ENCODE assay signal across 25 mouse cellular contexts in the genomic region with DNA sequence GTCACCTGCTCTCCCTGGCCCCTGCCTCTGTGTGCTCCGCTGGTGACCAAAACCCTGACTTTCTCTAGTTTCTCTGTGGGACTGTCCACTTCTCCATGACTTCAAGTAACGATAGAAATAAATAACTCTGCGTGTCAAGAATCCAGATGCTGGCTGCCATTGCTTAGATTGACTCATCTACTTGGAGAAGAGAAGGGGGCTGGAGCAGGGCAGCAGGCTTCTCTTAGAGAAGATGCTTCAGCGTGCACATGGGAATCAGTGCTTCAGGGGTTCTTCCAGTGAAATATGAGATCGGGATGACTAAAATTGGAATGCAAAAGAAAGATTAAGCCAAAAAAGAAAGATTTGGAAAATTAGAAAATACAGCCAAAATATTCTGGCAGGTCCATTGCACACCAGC. TPM values are rescaled to one million over a fixed set of nuclear protein-coding genes. Genes with fewer than 3 reads are reported as not detected.
DNase-seq lines count a peak whose midpoint lies in the region; ATAC-seq and TF ChIP-seq lines count a peak whose summit lies in the region.
"Had no signal": no experiment of that assay in that cellular context is flagged by ENCODE, and none has a peak within 500 bp of the region (broad histone marks: within the 10 kb centered on the region; RNA-seq: fewer than 3 reads in every experiment).

No protein-coding gene starts in this region.

- H3K9me3 ChIP-seq in embryonic facial prominence, embryonic 14.5 days (ENCODE audit: control insufficient read depth, low read length): no peaks in the 10 kb centered on the region
- no peaks in the 10 kb centered on the region for H3K9me3 ChIP-seq in embryonic facial prominence, embryonic 10.5 days
- H3K9me3 ChIP-seq in lung, postnatal 0 days (ENCODE audit: low read length): no peaks in the 10 kb centered on the region
- no peaks in the 10 kb centered on the region for H3K9me3 ChIP-seq in hindbrain, embryonic 10.5 days
- H3K9me3 ChIP-seq: forebrain, embryonic 10.5 days; heart, embryonic 13.5 days; hindbrain, embryonic 15.5 days; limb, embryonic 12.5 days; liver, embryonic 13.5 days; lung, embryonic 15.5 days; neural tube, embryonic 15.5 days had no signal

- no peak overlapping the region for H3K9ac ChIP-seq in embryonic facial prominence, embryonic 14.5 days (ENCODE audit: low read depth, low read length)
- no peak overlapping the region for H3K9ac ChIP-seq in lung, postnatal 0 days (replicated peaks; ENCODE audit: low read depth)
- H3K9ac ChIP-seq: forebrain, postnatal 0 days; heart, embryonic 13.5 days; hindbrain, embryonic 15.5 days; limb, embryonic 12.5 days; liver, embryonic 13.5 days; lung, embryonic 15.5 days; neural tube, embryonic 15.5 days had no signal

- peak; percentile 83 for DNase-seq in embryonic facial prominence, embryonic 14.5 days (ENCODE audit: low spot score)
- no peak for DNase-seq in embryonic facial prominence, embryonic 10.5 days (ENCODE audit: low spot score)
- peak; percentile 24 for DNase-seq in lung, postnatal 0 days (ENCODE audit: low spot score)
- no peak for DNase-seq in lung, postnatal 25 days (ENCODE audit: low spot score)
- DNase-seq in Muller cell, postnatal 12 days (ENCODE audit: inconsistent ontology term): peak; percentile 4
- peak; percentile 30 for DNase-seq in gastrocnemius, postnatal 14 days
- DNase-seq in hindbrain, embryonic 10.5 days (ENCODE audit: low spot score): no peak
- DNase-seq: adrenal gland, adult 2 months; cerebellum, adult 18-20 months; cerebellum, postnatal 14 days; forebrain, postnatal 0 days; heart, postnatal 36 days; kidney, postnatal 25 days; liver, embryonic 13.5 days had no signal

- 42% methylated on average over 5 of the region's 5 CpGs for WGBS in embryonic facial prominence, embryonic 14.5 days
- 52% methylated on average over 5 of the region's 5 CpGs for WGBS in embryonic facial prominence, embryonic 10.5 days
- WGBS in lung, postnatal 0 days: 58% methylated on average over 5 of the region's 5 CpGs
- 57% methylated on average over 5 of the region's 5 CpGs for WGBS in hindbrain, embryonic 10.5 days

- no peaks in the 10 kb centered on the region; the same call in 1 of the 2 replicates for H3K27me3 ChIP-seq in embryonic facial prominence, embryonic 14.5 days (replicated peaks; ENCODE audit: control insufficient read depth, insufficient read depth, low read length)
- H3K27me3 ChIP-seq in embryonic facial prominence, embryonic 10.5 days (replicated peaks; ENCODE audit: low read depth, poor library complexity, severe bottlenecking): no peaks in the 10 kb centered on the region
- H3K27me3 ChIP-seq in lung, postnatal 0 days (replicated peaks; ENCODE audit: insufficient read depth, low read length): no peaks in the 10 kb centered on the region
- no peaks in the 10 kb centered on the region for H3K27me3 ChIP-seq in hindbrain, embryonic 10.5 days (ENCODE audit: insufficient read depth, poor library complexity, severe bottlenecking)
- H3K27me3 ChIP-seq: hindbrain, embryonic 15.5 days; limb, embryonic 12.5 days; liver, embryonic 13.5 days; lung, embryonic 15.5 days; neural tube, embryonic 15.5 days; Patski had no signal

- intact Hi-C loops in gastrocnemius, postnatal 14 days (cut with DNase I; ENCODE audit: low total_unique reads): no loop called here

- no peak for ATAC-seq in embryonic facial prominence, embryonic 14.5 days (ENCODE audit: low read depth)
- ATAC-seq in lung, postnatal 0 days: no peak
- no peak for ATAC-seq in activated CD4-positive, CD25-positive, alpha-beta regulatory T cell, adult 4 months
- ATAC-seq: CD4-positive, CD25-positive, alpha-beta regulatory T cell, adult 4 months; forebrain, postnatal 0 days; Patski had no signal

- H3K36me3 ChIP-seq in embryonic facial prominence, embryonic 14.5 days (ENCODE audit: control insufficient read depth, insufficient read depth, low read length): no peaks in the 10 kb centered on the region
- no peaks in the 10 kb centered on the region for H3K36me3 ChIP-seq in embryonic facial prominence, embryonic 10.5 days (replicated peaks)
- no peaks in the 10 kb centered on the region for H3K36me3 ChIP-seq in lung, postnatal 0 days (ENCODE audit: insufficient read depth, low read length)
- H3K36me3 ChIP-seq in hindbrain, embryonic 10.5 days: no peaks in the 10 kb centered on the region
- H3K36me3 ChIP-seq: forebrain, embryonic 10.5 days; heart, embryonic 13.5 days; hindbrain, embryonic 15.5 days; limb, embryonic 12.5 days; liver, embryonic 13.5 days; lung, embryonic 15.5 days; neural tube, embryonic 15.5 days had no signal

- TF ChIP-seq EP300 in lung, postnatal 0 days (IDR thresholded peaks at IDR 0.05): no peak

- H3K4me2 ChIP-seq in embryonic facial prominence, embryonic 14.5 days (ENCODE audit: low read depth, low read length): no peak overlapping the region
- H3K4me2 ChIP-seq in lung, postnatal 0 days (replicated peaks; ENCODE audit: low read depth, low read length): no peak overlapping the region
- H3K4me2 ChIP-seq: heart, embryonic 13.5 days; hindbrain, embryonic 15.5 days; limb, embryonic 12.5 days; liver, embryonic 13.5 days; lung, embryonic 15.5 days; midbrain, embryonic 11.5 days; neural tube, embryonic 15.5 days had no signal

- H3K27ac ChIP-seq in embryonic facial prominence, embryonic 14.5 days (replicated peaks; ENCODE audit: low read depth, low read length): no peak overlapping the region
- no peak overlapping the region for H3K27ac ChIP-seq in embryonic facial prominence, embryonic 10.5 days (replicated peaks)
- no peak overlapping the region for H3K27ac ChIP-seq in lung, postnatal 0 days (ENCODE audit: low read length)
- no peak overlapping the region for H3K27ac ChIP-seq in hindbrain, embryonic 10.5 days
- H3K27ac ChIP-seq: forebrain, embryonic 10.5 days; heart, embryonic 13.5 days; hindbrain, embryonic 15.5 days; layer of hippocampus, adult 2 months; limb, embryonic 12.5 days; liver, embryonic 13.5 days; lung, embryonic 15.5 days; neural tube, embryonic 15.5 days had no signal

- TF ChIP-seq CTCF in lung, postnatal 0 days (IDR thresholded peaks at IDR 0.05): no peak

- no peak overlapping the region for H3K4me3 ChIP-seq in embryonic facial prominence, embryonic 14.5 days (ENCODE audit: low read depth, low read length)
- no peak overlapping the region for H3K4me3 ChIP-seq in embryonic facial prominence, embryonic 10.5 days
- no peak overlapping the region for H3K4me3 ChIP-seq in lung, postnatal 0 days (ENCODE audit: low read depth, low read length)
- no peak overlapping the region for H3K4me3 ChIP-seq in hindbrain, embryonic 10.5 days
- H3K4me3 ChIP-seq: forebrain, embryonic 10.5 days; heart, embryonic 13.5 days; hindbrain, embryonic 15.5 days; layer of hippocampus, adult 2 months; limb, embryonic 12.5 days; liver, embryonic 13.5 days; lung, embryonic 15.5 days; neural tube, embryonic 15.5 days had no signal

- H3K4me1 ChIP-seq in embryonic facial prominence, embryonic 14.5 days (ENCODE audit: control insufficient read depth, insufficient read depth, low read length): peaks cover 8% of the 10 kb centered on the region
- H3K4me1 ChIP-seq in embryonic facial prominence, embryonic 10.5 days: peaks cover 6% of the 10 kb centered on the region
- H3K4me1 ChIP-seq in lung, postnatal 0 days (ENCODE audit: insufficient read depth, low read depth, low read length): no peaks in the 10 kb centered on the region
- H3K4me1 ChIP-seq in hindbrain, embryonic 10.5 days (replicated peaks): peaks cover 9% of the 10 kb centered on the region
- H3K4me1 ChIP-seq: hindbrain, embryonic 15.5 days; limb, embryonic 12.5 days; lung, embryonic 15.5 days; neural tube, embryonic 15.5 days had no signal

RNA-seq across cellular contexts. Expression of gene Lrrc18, which starts 28.4 kb away (rescaled TPM):
- polyA plus RNA-seq in embryonic facial prominence, embryonic 14.5 days (2014; fragmentation: Nextera tagmentation; extraction: Ambion mirVana): 0.58 and 0.96 TPM in 2 replicates
- polyA plus RNA-seq in embryonic facial prominence, embryonic 10.5 days (2016; fragmentation: Nextera tagmentation; extraction: Ambion mirVana): 0.54 and 0.62 TPM in 2 replicates
- polyA plus RNA-seq in lung, postnatal 0 days (2015; fragmentation: Nextera tagmentation; extraction: Ambion mirVana): 1.4 and 2.0 TPM in 2 replicates
- not detected for total RNA-seq in gastrocnemius, postnatal 14 days (2021)
- polyA plus RNA-seq in hindbrain, embryonic 10.5 days (2016; fragmentation: Nextera tagmentation; extraction: Ambion mirVana): 0.40 and 0.65 TPM in 2 replicates
- polyA plus RNA-seq in activated CD4-positive, CD25-positive, alpha-beta regulatory T cell, adult 4 months (2017; shearing (Covaris generic)): under 1 TPM in 1 of 2 experiments, not detected in 1; 0.18 TPM
- polyA plus RNA-seq: CD4-positive, CD25-positive, alpha-beta regulatory T cell, adult 4 months; Patski had no signal

Comparison
In these comparisons a context has a peak if more than half of its experiments do, and no peak if none do; other contexts are left out.
1. DNase-seq: peak in embryonic facial prominence, embryonic 14.5 days (single experiment), lung, postnatal 0 days (single experiment), Muller cell, postnatal 12 days (single experiment) and gastrocnemius, postnatal 14 days (single experiment); none in embryonic facial prominence, embryonic 10.5 days (single experiment), lung, postnatal 25 days (single experiment) and hindbrain, embryonic 10.5 days (single experiment).